Mouse (Mus musculus): ENCODE measurements around the gene Lypd6b. TPM values are rescaled to one million over a fixed set of nuclear protein-coding genes. Genes with fewer than 3 reads are reported as not detected.

Lypd6b gene
- total RNA-seq, 2 experiments from 2014 or later: 6.3 to 7.4 TPM

- Histone ChIP-seq H3K4me3 (no peak overlapping the region), H3K27ac (no peak overlapping the region)
- no peak for DNase-seq (ENCODE audit: extremely low spot score in 1 of 2, low spot score in 2 of 2)
- no peak for TF ChIP-seq CTCF (IDR thresholded peaks at IDR 0.05)
- intact Hi-C loops (cut with DNase I): no loop called here
Measured at GRCm38 (mm10) chr2:49929931-49930330, 142.4 kb downstream of the Lypd6b start.

DNA sequence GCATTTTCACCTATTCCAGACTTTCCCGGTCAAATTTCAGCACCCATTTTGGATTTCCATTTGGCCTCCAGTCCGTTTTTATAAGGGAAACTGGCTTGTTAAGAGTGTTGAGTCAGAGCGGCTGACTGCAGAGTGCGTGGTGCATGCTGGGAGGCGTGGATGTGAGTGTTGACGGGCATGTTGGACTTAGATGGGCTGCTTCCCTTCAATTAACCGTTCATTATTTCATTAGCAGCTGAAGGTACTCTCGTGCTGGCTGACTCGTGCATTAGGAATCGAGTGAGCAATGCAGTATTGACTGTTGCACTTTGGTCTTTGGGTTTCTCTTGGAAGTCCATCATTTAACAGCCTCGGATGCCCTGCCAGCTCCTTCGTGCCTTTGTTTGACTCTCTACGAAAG, 150.1 kb downstream of the Lypd6b start:
- Histone ChIP-seq H3K4me3 (no peak overlapping the region), H3K27ac (no peak overlapping the region)
- intact Hi-C loops (cut with DNase I): no loop called here
- no peak for TF ChIP-seq CTCF (IDR thresholded peaks at IDR 0.05)
- no peak for DNase-seq (ENCODE audit: extremely low spot score in 1 of 2, low spot score in 2 of 2)

DNA sequence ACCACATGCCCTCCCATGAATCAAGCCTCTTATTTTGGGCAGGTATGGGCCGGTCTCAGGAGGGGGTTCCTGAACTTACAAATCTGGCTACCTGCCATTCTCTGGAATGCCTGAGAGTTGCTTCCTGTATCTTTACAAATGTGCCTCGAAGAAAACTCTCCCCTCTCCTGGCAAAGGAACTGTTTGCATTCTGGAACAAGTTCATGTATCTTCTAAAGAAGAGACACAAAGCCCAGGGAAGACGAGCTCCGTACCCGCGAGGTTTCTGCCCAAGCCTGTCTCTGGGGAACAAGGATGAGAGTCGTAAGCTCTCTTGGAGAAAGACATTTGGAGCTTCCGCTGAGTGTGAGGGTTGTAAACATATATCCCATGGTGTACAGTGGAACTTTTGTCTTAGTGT, 150.8 kb downstream of the Lypd6b start:
- H3K27ac ChIP-seq: no peak overlapping the region
- no peak for TF ChIP-seq CTCF (IDR thresholded peaks at IDR 0.05)
- intact Hi-C loops (cut with DNase I): no loop called here
- no peak overlapping the region for H3K4me3 ChIP-seq
- DNase-seq (ENCODE audit: extremely low spot score in 1 of 2, low spot score in 2 of 2): no peak

- Histone ChIP-seq H3K27ac (no peak overlapping the region), H3K4me3 (no peak overlapping the region)
- DNase-seq (ENCODE audit: extremely low spot score in 1 of 2, low spot score in 2 of 2): no peak
- intact Hi-C loops (cut with DNase I): loop anchor here (5.0 kb wide), 1 partner anchor 332 kb away; no protein-coding TSS in a partner anchor
- TF ChIP-seq CTCF (IDR thresholded peaks at IDR 0.05): no peak
Measured at GRCm38 (mm10) chr2:49940372-49940771, 152.9 kb downstream of the Lypd6b start.

DNA sequence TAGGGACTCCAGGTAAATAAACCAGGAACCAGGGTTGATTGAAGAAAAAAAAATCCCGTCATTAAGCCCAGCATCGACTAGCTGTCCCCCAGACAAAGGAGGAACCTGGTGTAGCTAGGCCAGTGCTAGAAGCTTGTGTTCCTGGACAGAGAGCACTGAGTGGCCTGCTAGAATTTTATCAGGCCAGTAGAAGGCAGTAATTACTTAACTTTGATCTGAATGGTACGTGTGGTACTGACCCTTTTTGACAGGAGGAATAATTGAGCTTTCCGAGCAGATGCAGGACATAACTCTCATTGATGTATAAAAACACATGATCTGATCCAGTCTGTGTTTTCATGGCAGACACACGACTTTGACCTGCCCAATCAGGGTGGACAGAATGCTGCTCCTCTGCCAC, 154.6 kb downstream of the Lypd6b start:
- Histone ChIP-seq H3K27ac (no peak overlapping the region), H3K4me3 (no peak overlapping the region)
- DNase-seq (ENCODE audit: extremely low spot score in 1 of 2, low spot score in 2 of 2): no peak
- intact Hi-C loops (cut with DNase I): loop anchor here (5.0 kb wide), 1 partner anchor 330 kb away; no protein-coding TSS in a partner anchor
- peak; percentile 16 for TF ChIP-seq CTCF (IDR thresholded peaks at IDR 0.05)

DNA sequence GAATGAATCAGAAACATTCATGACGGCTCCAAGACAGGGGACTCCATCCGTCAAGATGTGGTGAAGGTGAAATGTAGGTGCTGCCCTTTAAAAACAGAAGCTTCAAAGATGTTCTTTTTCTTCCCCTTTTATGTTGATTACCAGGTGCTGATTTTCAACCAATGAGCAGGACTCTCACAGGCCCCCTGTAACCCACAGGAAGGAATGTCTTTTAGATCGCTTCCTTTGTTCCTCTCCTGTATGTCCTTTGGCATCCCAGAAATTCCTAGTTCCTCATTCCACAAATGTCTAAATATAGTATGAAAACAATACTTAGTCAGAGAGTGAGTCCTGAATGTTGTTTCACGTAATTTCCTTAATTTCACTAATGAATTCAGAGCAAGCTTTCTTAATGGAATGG, 164.2 kb downstream of the Lypd6b start:
- DNase-seq (ENCODE audit: extremely low spot score in 1 of 2, low spot score in 2 of 2): no peak
- intact Hi-C loops (cut with DNase I): no loop called here
- no peak overlapping the region for H3K4me3 ChIP-seq
- H3K27ac ChIP-seq: no peak overlapping the region
- no peak for TF ChIP-seq CTCF (IDR thresholded peaks at IDR 0.05)

GRCm38 (mm10) chr2:49952632-49953293, 165.3 kb downstream of the Lypd6b start:
- intact Hi-C loops (cut with DNase I): no loop called here

DNA sequence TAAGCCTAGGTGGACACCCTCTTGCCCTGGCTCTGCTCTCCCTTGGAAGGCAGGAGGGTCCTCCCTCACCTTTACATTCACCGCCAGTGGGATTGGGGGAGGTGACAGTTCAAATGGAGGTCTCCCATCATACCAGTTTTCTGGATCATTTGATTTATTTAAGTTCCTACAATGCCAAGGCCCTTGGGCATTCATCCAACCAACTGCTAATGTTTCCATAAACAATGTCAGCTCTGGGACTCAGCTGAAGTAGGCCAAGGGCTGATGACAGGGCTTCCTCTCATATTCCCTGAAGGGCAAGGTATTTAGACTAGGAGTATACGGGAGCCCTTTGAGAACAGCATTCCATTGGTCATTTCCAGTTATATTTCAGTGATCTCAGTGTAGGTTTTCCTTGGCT, 170.0 kb downstream of the Lypd6b start:
- no peak for DNase-seq (ENCODE audit: extremely low spot score in 1 of 2, low spot score in 2 of 2)
- Histone ChIP-seq H3K4me3 (no peak overlapping the region), H3K27ac (no peak overlapping the region)
- no peak for TF ChIP-seq CTCF (IDR thresholded peaks at IDR 0.05)
- intact Hi-C loops (cut with DNase I): no loop called here

More at GRCm38 (mm10) chr2:49952632-49953293, 165.3 kb downstream of the Lypd6b start:
- TF ChIP-seq CTCF (IDR thresholded peaks at IDR 0.05): no peak
- Histone ChIP-seq H3K27ac (no peak overlapping the region), H3K4me3 (no peak overlapping the region)
- DNase-seq (ENCODE audit: extremely low spot score in 1 of 2, low spot score in 2 of 2): no peak

DNA sequence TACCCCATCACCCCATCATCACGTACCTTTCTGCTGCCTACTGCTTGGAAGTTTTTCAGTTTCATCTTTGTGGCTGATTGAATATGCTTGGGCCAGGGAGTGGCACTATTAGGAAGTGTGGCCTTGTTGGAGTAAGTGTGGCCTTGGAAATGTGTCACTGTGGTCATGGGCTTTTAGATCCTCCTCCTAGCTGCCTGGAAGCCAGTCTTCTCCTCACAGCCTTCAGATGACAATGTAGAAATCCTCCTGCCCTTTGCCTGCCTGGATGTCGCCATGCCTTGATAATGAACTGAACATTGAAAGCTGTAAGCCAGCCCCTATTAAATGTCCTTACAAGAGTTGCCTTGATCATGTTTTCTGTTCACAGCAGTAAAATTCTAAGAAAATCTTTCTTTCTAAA, 174.5 kb downstream of the Lypd6b start:
- TF ChIP-seq CTCF (IDR thresholded peaks at IDR 0.05): no peak
- intact Hi-C loops (cut with DNase I): no loop called here
- DNase-seq (ENCODE audit: extremely low spot score in 1 of 2, low spot score in 2 of 2): no peak
- Histone ChIP-seq H3K4me3 (no peak overlapping the region), H3K27ac (no peak overlapping the region)

DNA sequence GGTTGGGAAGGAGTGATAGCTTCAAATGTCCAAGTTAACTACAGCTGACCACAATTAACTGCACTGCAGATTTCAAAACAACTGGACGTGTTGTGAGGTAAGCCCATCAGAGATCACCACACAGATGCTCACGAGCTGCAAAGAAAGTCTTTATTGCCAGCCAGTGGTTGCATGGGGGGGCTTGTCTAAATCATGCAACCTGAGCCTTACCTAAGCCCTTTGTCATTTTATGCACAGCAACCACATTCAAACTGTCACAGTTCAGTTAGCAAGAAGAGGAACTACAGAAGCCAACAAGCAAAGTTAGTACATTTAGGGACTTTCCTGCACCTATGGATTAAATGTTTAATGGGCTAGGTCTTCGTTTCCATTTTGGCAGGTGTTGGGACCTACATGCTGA, 177.4 kb downstream of the Lypd6b start:
- no peak for TF ChIP-seq CTCF (IDR thresholded peaks at IDR 0.05)
- intact Hi-C loops (cut with DNase I): no loop called here
- no peak for DNase-seq (ENCODE audit: extremely low spot score in 1 of 2, low spot score in 2 of 2)
- Histone ChIP-seq H3K27ac (no peak overlapping the region), H3K4me3 (no peak overlapping the region)

GRCm38 (mm10) chr2:49967748-49968147, 180.3 kb downstream of the Lypd6b start:
- Histone ChIP-seq H3K27ac (no peak overlapping the region), H3K4me3 (no peak overlapping the region)
- no peak for DNase-seq (ENCODE audit: extremely low spot score in 1 of 2, low spot score in 2 of 2)
- TF ChIP-seq CTCF (IDR thresholded peaks at IDR 0.05): no peak
- intact Hi-C loops (cut with DNase I): no loop called here

GRCm38 (mm10) chr2:49970990-49971389, 183.5 kb downstream of the Lypd6b start:
- TF ChIP-seq CTCF (IDR thresholded peaks at IDR 0.05): peak; percentile 1
- Histone ChIP-seq H3K27ac (no peak overlapping the region), H3K4me3 (no peak overlapping the region)
- DNase-seq (ENCODE audit: extremely low spot score in 1 of 2, low spot score in 2 of 2): no peak
- intact Hi-C loops (cut with DNase I): no loop called here

DNA sequence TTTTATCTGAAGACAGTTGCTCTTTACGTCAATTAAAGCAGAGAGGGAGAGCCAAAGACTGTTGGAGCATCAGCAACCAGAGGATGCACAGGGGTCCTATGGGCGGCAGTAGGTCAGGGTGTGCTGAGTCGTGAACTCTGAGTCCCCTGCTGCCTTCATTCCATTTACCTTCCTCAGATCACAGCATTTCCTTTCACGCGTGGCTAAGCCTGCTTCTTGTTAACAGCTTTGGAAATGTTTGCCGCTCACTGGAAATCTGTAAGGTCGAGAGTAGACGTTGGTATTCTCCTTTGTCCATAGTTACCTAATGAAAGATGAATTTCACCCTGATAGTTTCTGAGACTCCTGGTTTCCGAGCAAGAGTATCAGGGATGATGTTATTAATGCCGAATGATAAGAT, 191.1 kb downstream of the Lypd6b start:
- intact Hi-C loops (cut with DNase I): no loop called here
- Histone ChIP-seq H3K4me3 (no peak overlapping the region), H3K27ac (no peak overlapping the region)
- TF ChIP-seq CTCF (IDR thresholded peaks at IDR 0.05): no peak
- no peak for DNase-seq (ENCODE audit: extremely low spot score in 1 of 2, low spot score in 2 of 2)

Data from left cerebral cortex, adult 2 months (tissue).